Mouse (Mus musculus) cerebellum, adult 2 months (tissue): ENCODE measurements around the gene Satb2.

Experiments used
- CTCF ChIP-seq: fragments of 200-500 bp; IDR thresholded peaks from 2 replicates; pipeline ENCODE4 v1.5.1; 2011; ENCODE audit warnings: low read depth, mild to moderate bottlenecking, control low read depth, low read length, moderate library complexity, borderline replicate concordance; ENCODE audit not compliant: insufficient read depth
- POLR2A ChIP-seq: fragments of 200-500 bp; IDR thresholded peaks from 2 replicates; pipeline ENCODE4 v1.6.1; 2011; ENCODE audit warnings: low read length, control low read depth, borderline replicate concordance; ENCODE audit not compliant: insufficient read depth

DNA sequence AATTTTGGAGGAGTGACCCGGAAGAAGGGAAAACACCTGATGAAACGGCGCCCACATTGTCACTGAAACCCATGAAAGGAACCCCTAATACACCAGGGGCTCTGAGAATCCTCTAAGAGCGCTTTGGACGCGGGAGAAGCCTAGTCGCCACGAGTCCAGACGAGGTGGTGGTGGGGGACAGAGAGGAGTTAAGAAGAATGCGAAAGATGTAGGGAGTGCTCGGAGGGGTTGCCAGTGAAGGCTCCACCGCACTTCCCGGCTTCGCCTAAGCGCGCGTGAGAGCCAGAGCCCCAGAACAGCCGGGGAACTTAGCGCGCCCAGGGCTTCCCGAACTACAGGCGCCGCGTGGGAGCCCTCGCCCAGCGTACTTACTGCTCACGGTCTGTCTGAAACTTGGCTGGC, 7.7 kb downstream of the Satb2 start:
- TF ChIP-seq CTCF, result no peak
- TF ChIP-seq POLR2A, result no peak
